Mouse (Mus musculus) intestine, embryonic 15.5 days (tissue): ENCODE data around the gene Gm10775. TPM values are rescaled to one million over a fixed set of nuclear protein-coding genes. Genes with fewer than 3 reads are reported as not detected.

ENCODE experiments used
- ATAC-seq: fragments of 200-750 bp; cut with Nextera tagmentation; 2 replicates; pipeline ENCODE4 v1.8.0; 2017; ENCODE audit warnings: moderate TSS enrichment, moderate library complexity
- H3K27ac ChIP-seq: fragments of 300-500 bp; sonication (generic); 2 replicates; pipeline ENCODE4 v1.5.1; 2015; ENCODE audit warnings: mild to moderate bottlenecking, inconsistent platforms
- H3K27me3 ChIP-seq: fragments of 300-500 bp; sonication (generic); replicated peaks from 2 replicates; pipeline ENCODE4 v1.6.1; 2015; ENCODE audit warnings: inconsistent platforms
- H3K36me3 ChIP-seq: fragments of 300-500 bp; sonication (generic); 2 replicates; pipeline ENCODE4 v1.6.1; 2015; ENCODE audit warnings: inconsistent platforms
- H3K4me1 ChIP-seq: fragments of 300-500 bp; sonication (generic); replicated peaks from 2 replicates; pipeline ENCODE4 v1.6.1; 2015; ENCODE audit warnings: inconsistent platforms
- H3K4me2 ChIP-seq: fragments of 300-500 bp; sonication (generic); replicated peaks from 2 replicates; pipeline ENCODE4 v1.6.1; 2015; ENCODE audit warnings: mild to moderate bottlenecking, inconsistent platforms
- H3K4me3 ChIP-seq: fragments of 300-500 bp; sonication (generic); replicated peaks from 2 replicates; pipeline ENCODE4 v1.5.1; 2015; ENCODE audit warnings: inconsistent platforms
- H3K9ac ChIP-seq: fragments of 300-500 bp; sonication (generic); 2 replicates; pipeline ENCODE4 v1.6.1; 2015; ENCODE audit warnings: inconsistent platforms
- H3K9me3 ChIP-seq: fragments of 300-500 bp; sonication (generic); 2 replicates; pipeline ENCODE4 v1.6.1; 2016; ENCODE audit warnings: inconsistent platforms
- WGBS: fragments of 180-500 bp; shearing (Covaris S2); methylation state at CpG from one replicate; pipeline ENCODE4 v1.1.7; 2015; 5-methylcytosine and 5-hydroxymethylcytosine counted together
- polyA plus RNA-seq: library from polyadenylated mRNA; unstranded; fragments of >200 nt; fragmentation: Nextera tagmentation; extraction: Ambion mirVana; gene quantifications from 2 replicates; pipeline ENCODE4 v1.2.1, GENCODE M21; 2015

The Gm10775 gene
- polyA plus RNA-seq, 1 experiment from 2014 or later = not detected

- Histone ChIP-seq H3K4me3 (peak within 1 kb of the TSS; percentile 68), H3K27me3 (no peaks in the 10 kb centered on the region), H3K36me3 (no peaks in the 10 kb centered on the region), H3K4me2 (peak within 1 kb of the TSS; percentile 63), H3K9ac (peak within 1 kb of the TSS; percentile 51), H3K4me1 (no peaks in the 10 kb centered on the region; the same call in 1 of the 2 replicates), H3K9me3 (peaks cover 3% of the 10 kb centered on the region; the same call in 1 of the 2 replicates), H3K27ac (peak within 1 kb of the TSS; percentile 80)
- WGBS = under 1% methylated on average over 50 of the region's 50 CpGs
- ATAC-seq = peak; percentile 100
Measured at GRCm38 (mm10) chr13:65278383-65279341, 19.3 kb downstream of the Gm10775 start, which contains the start of gene Zfp369. Gene Zfp369, plus strand, starts transcription at chr13:65278814.

- H3K27me3 ChIP-seq = no peaks in the 10 kb centered on the region
- no peaks in the 10 kb centered on the region; the same call in 1 of the 2 replicates for H3K9me3 ChIP-seq
- H3K4me2 ChIP-seq = no peak overlapping the region
- no peak overlapping the region for H3K4me3 ChIP-seq
- H3K27ac ChIP-seq = no peak overlapping the region
- no peaks in the 10 kb centered on the region for H3K4me1 ChIP-seq
- peaks cover 40% of the 10 kb centered on the region for H3K36me3 ChIP-seq
- ATAC-seq = no peak
- 93% methylated on average over 2 of the region's 2 CpGs for WGBS
- H3K9ac ChIP-seq = no peak overlapping the region
Measured at GRCm38 (mm10) chr13:65286771-65287170, 27.4 kb downstream of the Gm10775 start.

- Histone ChIP-seq H3K4me2 (no peak overlapping the region), H3K9ac (no peak overlapping the region), H3K9me3 (peaks cover 10% of the 10 kb centered on the region; the same call in 1 of the 2 replicates), H3K4me1 (no peaks in the 10 kb centered on the region), H3K4me3 (no peak overlapping the region), H3K27me3 (no peaks in the 10 kb centered on the region), H3K36me3 (peaks cover 57% of the 10 kb centered on the region), H3K27ac (no peak overlapping the region)
- 92% methylated on average over 4 of the region's 4 CpGs for WGBS
- ATAC-seq = no peak
Measured at GRCm38 (mm10) chr13:65296354-65296753, 37.0 kb downstream of the Gm10775 start.

Other genes with a start within 250 kb of the Gm10775 start
- gene Spata31d1c, start 226.5 kb upstream of the Gm10775 start, polyA plus RNA-seq = not detected in 2 replicates
- not detected in 2 replicates for gene Prss47, start 206.8 kb upstream of the Gm10775 start, polyA plus RNA-seq
- gene Mfsd14b, start 146.6 kb upstream of the Gm10775 start, polyA plus RNA-seq = 53.0 and 60.1 TPM in 2 replicates
- gene Olfr465-ps1, start 121.5 kb upstream of the Gm10775 start, polyA plus RNA-seq = not detected in 2 replicates
- gene Olfr466, start 109.3 kb upstream of the Gm10775 start, polyA plus RNA-seq = not detected in 2 replicates
- gene Nlrp4f, start 53.6 kb upstream of the Gm10775 start, polyA plus RNA-seq = 0.19 TPM in 1 of 2 replicates, not detected in the other
- 8.1 and 9.4 TPM in 2 replicates for gene Zfp369, start 19.3 kb downstream of the Gm10775 start, polyA plus RNA-seq